Mouse (Mus musculus) layer of hippocampus, adult 2 months (tissue): ENCODE measurements around the gene Azin2. TPM values are rescaled to one million over a fixed set of nuclear protein-coding genes. Genes with fewer than 3 reads are reported as not detected.
A peak's percentile ranks its signal among the peaks of the same experiment; 100 is the strongest.

Experiments used
- DNase-seq, 2 experiments: peaks; one replicate each; pipeline ENCODE4 v3.0.0; 2022; ENCODE audit warnings: low spot score in 2 of 2
- H3K27ac ChIP-seq: fragments of 200-600 bp; 2 replicates; pipeline ENCODE4 v1.8.1; 2022
- H3K4me3 ChIP-seq: fragments of 200-600 bp; 2 replicates; pipeline ENCODE4 v1.8.1; 2022; ENCODE audit warnings: mild to moderate bottlenecking
- CTCF ChIP-seq: fragments of 200-600 bp; conservative IDR thresholded peaks from 2 replicates; pipeline ENCODE4 v1.8.1; 2022; ENCODE audit warnings: antibody characterized with exemption, mild to moderate bottlenecking, moderate library complexity
- total RNA-seq, 2 experiments: library from RNA; stranded (reverse); gene quantifications; 2 replicates each; pipeline ENCODE4 v1.2.3; 2021

The Azin2 gene
- total RNA-seq, 2 experiments from 2014 or later, result 35.2 to 39.9 TPM

GRCm38 (mm10) chr4:128883801-128884710 lies 78.2 kb downstream of the Azin2 start:
- peak overlapping the region; percentile 57 for H3K4me3 ChIP-seq
- H3K27ac ChIP-seq, result peak overlapping the region; percentile 79
- no peak for TF ChIP-seq CTCF
- DNase-seq, result peak in 1 of 2 experiments; percentile 26

GRCm38 (mm10) chr4:128883379-128883781 lies 78.9 kb downstream of the Azin2 start, which contains the start of gene Trim62:
Gene Trim62, plus strand, starts transcription at chr4:128883580.
- Histone ChIP-seq H3K27ac (peak within 1 kb of the TSS; percentile 79), H3K4me3 (peak within 1 kb of the TSS; percentile 57)
- 0 out of 2 replicates have a peak, but pooled peaks have one; percentile 21 for TF ChIP-seq CTCF
- peak; percentile 45 to 56 for DNase-seq

Other genes starting within 250 kb of the Azin2 start
- gene A3galt2, start 207.1 kb downstream of the Azin2 start, total RNA-seq, result under 1 TPM; 0.20 to 0.26 TPM
- 10 to 100 TPM; 25.8 to 26.8 TPM for gene Zfp362, start 156.4 kb downstream of the Azin2 start, total RNA-seq
- 10 to 100 TPM; 13.0 to 14.2 TPM for gene Trim62, start 78.9 kb downstream of the Azin2 start, total RNA-seq
- gene Ak2, start 29.5 kb upstream of the Azin2 start, total RNA-seq, result 10 to 100 TPM; 26.1 to 29.1 TPM
- 10 to 100 TPM; 41.0 to 42.4 TPM for gene Rnf19b, start 95.8 kb upstream of the Azin2 start, total RNA-seq
- gene Tmem54, start 143.1 kb upstream of the Azin2 start, total RNA-seq, result not detected
- 1,000 to 10,000 TPM; 2,418 to 2,601 TPM for gene Hpca, start 159.6 kb upstream of the Azin2 start, total RNA-seq
- gene Fndc5, start 174.6 kb upstream of the Azin2 start, total RNA-seq, result 10 to 100 TPM; 77.5 to 78.6 TPM
- gene S100pbp, start 227.3 kb upstream of the Azin2 start, total RNA-seq, result 10 to 100 TPM; 33.6 to 36.0 TPM
- 10 to 100 TPM; 93.4 to 95.1 TPM for gene Yars, start 227.3 kb upstream of the Azin2 start, total RNA-seq